Mouse (Mus musculus) midbrain, postnatal 0 days (tissue): ENCODE data around the gene Sugp1. TPM values are rescaled to one million over a fixed set of nuclear protein-coding genes. Genes with fewer than 3 reads are reported as not detected.
A peak's percentile ranks its signal among the peaks of the same experiment; 100 is the strongest.

Experiments used
- ATAC-seq: fragments of 200-750 bp; cut with Nextera tagmentation; 2 replicates; pipeline ENCODE4 v1.8.0; 2017; ENCODE audit warnings: moderate number of reproducible peaks, mild to moderate bottlenecking, moderate TSS enrichment, moderate library complexity; ENCODE audit not compliant: low FRiP score
- DNase-seq: peaks from one replicate; pipeline ENCODE4 v3.0.0-alpha.2; 2015; ENCODE audit warnings: low spot score
- H3K27ac ChIP-seq: fragments of 300-500 bp; sonication (generic); 2 replicates; pipeline ENCODE4 v1.5.1; 2014; ENCODE audit warnings: low read depth, mild to moderate bottlenecking, low read length, mixed read lengths
- H3K27me3 ChIP-seq: fragments of 300-500 bp; sonication (generic); 2 replicates; pipeline ENCODE4 v1.6.1; 2014; ENCODE audit warnings: low read length, control low read depth, mixed read lengths; ENCODE audit not compliant: insufficient read depth
- H3K36me3 ChIP-seq: fragments of 300-500 bp; sonication (generic); 2 replicates; pipeline ENCODE4 v1.6.1; 2014; ENCODE audit warnings: low read length, control low read depth, mixed read lengths; ENCODE audit not compliant: insufficient read depth
- H3K4me1 ChIP-seq: fragments of 300-500 bp; sonication (generic); 2 replicates; pipeline ENCODE4 v1.6.1; 2014; ENCODE audit warnings: mild to moderate bottlenecking, control low read depth, antibody characterized with exemption, low read length, mixed read lengths; ENCODE audit not compliant: insufficient read depth
- H3K4me2 ChIP-seq: fragments of 300-500 bp; sonication (generic); 2 replicates; pipeline ENCODE4 v1.6.1; 2014; ENCODE audit warnings: low read depth, mild to moderate bottlenecking, low read length, mixed read lengths; ENCODE audit not compliant: poor library complexity, severe bottlenecking
- H3K4me3 ChIP-seq: fragments of 300-500 bp; sonication (generic); 2 replicates; pipeline ENCODE4 v1.5.1; 2014; ENCODE audit warnings: low read depth, mild to moderate bottlenecking, low read length, moderate library complexity
- H3K9ac ChIP-seq: fragments of 300-500 bp; sonication (generic); replicated peaks from 2 replicates; pipeline ENCODE4 v1.6.1; 2014; ENCODE audit warnings: mild to moderate bottlenecking, low read length, moderate library complexity, mixed read lengths; ENCODE audit not compliant: poor library complexity, severe bottlenecking
- H3K9me3 ChIP-seq: fragments of 300-500 bp; sonication (generic); 2 replicates; pipeline ENCODE4 v1.6.1; 2016; ENCODE audit warnings: low read length, control low read depth
- CTCF ChIP-seq: IDR thresholded peaks from 2 replicates; pipeline ENCODE4 v1.5.1; 2016; ENCODE audit warnings: antibody characterized with exemption, mild to moderate bottlenecking
- WGBS: fragments of 180-500 bp; shearing (Covaris S2); extraction: QIAGEN DNeasy Blood & Tissue Kit; methylation state at CpG from one replicate; pipeline ENCODE4 v1.1.7; 2014; 5-methylcytosine and 5-hydroxymethylcytosine counted together
- microRNA-seq: library from miRNA; unstranded; fragments of <30 nt; microRNA quantifications from one replicate; pipeline ENCODE4, GENCODE M21; 2016; ENCODE audit warnings: borderline number of aligned reads
- polyA plus RNA-seq: library from polyadenylated mRNA; unstranded; fragments of >200 nt; fragmentation: Nextera tagmentation; extraction: Ambion mirVana; gene quantifications from 2 replicates; pipeline ENCODE4 v1.2.1, GENCODE M21; 2015
- total RNA-seq: library from RNA; depleted of rRNA; stranded (reverse); fragments of >200 nt; gene quantifications from 2 replicates; pipeline ENCODE4 v1.2.3, GENCODE M21; 2014; rRNA removed

Sugp1 gene
- total and polyA plus RNA-seq, 2 experiments from 2014 or later = 19.9 to 48.9 TPM

DNA sequence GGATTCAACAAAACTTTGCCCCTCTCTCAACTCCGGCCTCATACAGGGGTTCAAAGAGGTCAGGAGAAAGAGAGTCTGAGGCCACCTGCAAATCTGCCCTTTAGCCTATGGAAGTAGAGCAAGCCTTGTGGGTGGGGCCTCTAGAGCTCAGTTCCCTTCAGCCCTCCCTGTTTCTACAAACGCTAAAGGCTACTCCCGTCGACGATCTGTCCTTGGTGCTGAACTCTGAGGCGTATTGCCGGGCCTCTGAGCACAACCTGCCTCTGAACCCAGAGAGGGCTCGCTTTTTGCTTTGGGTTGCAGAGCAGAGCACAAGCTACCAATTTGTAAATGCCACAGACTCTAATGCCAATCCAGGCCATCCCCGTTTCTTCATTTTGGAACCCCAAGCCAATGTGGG lies 75.0 kb downstream of the Sugp1 start:
- Histone ChIP-seq H3K27me3 (no peaks in the 10 kb centered on the region), H3K9me3 (no peaks in the 10 kb centered on the region), H3K27ac (0 out of 2 replicates have a peak overlapping the region, but pooled peaks have one; percentile 96), H3K4me2 (peak overlapping the region; percentile 86), H3K4me3 (peak overlapping the region; percentile 61; the same call in 1 of the 2 replicates), H3K4me1 (peaks cover 7% of the 10 kb centered on the region; the same call in 1 of the 2 replicates), H3K36me3 (peaks cover 7% of the 10 kb centered on the region; the same call in 1 of the 2 replicates), H3K9ac (peak overlapping the region; percentile 87; the same call in 1 of the 2 replicates)
- ATAC-seq = no peak
- 13% methylated on average over 9 of the region's 9 CpGs for WGBS
- no peak for DNase-seq
- no peak for TF ChIP-seq CTCF

GRCm38 (mm10) chr8:70118726-70119700 lies 76.4 kb downstream of the Sugp1 start:
- Histone ChIP-seq H3K4me1 (peaks cover 7% of the 10 kb centered on the region; the same call in 1 of the 2 replicates), H3K4me2 (peak overlapping the region; percentile 86), H3K9me3 (no peaks in the 10 kb centered on the region), H3K27me3 (no peaks in the 10 kb centered on the region), H3K9ac (peak overlapping the region; percentile 87), H3K4me3 (peak overlapping the region; percentile 61), H3K36me3 (peaks cover 6% of the 10 kb centered on the region; the same call in 1 of the 2 replicates), H3K27ac (peak overlapping the region; percentile 96)
- TF ChIP-seq CTCF = peak; percentile 58
- ATAC-seq (peak; percentile 87), DNase-seq (peak; percentile 88)
- 1% methylated on average over 17 of the region's 17 CpGs for WGBS

GRCm38 (mm10) chr8:70120667-70121066 lies 78.1 kb downstream of the Sugp1 start, which contains the start of gene Ncan:
TSS of gene Ncan (minus strand) at chr8:70120873.
- peaks cover 7% of the 10 kb centered on the region; the same call in 1 of the 2 replicates for H3K4me1 ChIP-seq
- H3K9me3 ChIP-seq = no peaks in the 10 kb centered on the region
- WGBS = 1% methylated on average over 19 of the region's 19 CpGs
- H3K4me2 ChIP-seq = peak within 1 kb of the TSS; percentile 86
- no peaks in the 10 kb centered on the region for H3K27me3 ChIP-seq
- peak within 1 kb of the TSS; percentile 87 for H3K9ac ChIP-seq
- H3K27ac ChIP-seq = peak within 1 kb of the TSS; percentile 96
- peak within 1 kb of the TSS; percentile 61 for H3K4me3 ChIP-seq
- ATAC-seq (peak; percentile 51), DNase-seq (peak; percentile 95)
- no peaks in the 10 kb centered on the region for H3K36me3 ChIP-seq
- TF ChIP-seq CTCF = no peak

Small RNAs within 50 kb of the gene (microRNA-seq; reads per million reads assigned to microRNA genes)
- 3.7 reads per million, percentile 4 among the genes with 10 or more reads in this experiment for gene Mir7066

Other genes with a start within 250 kb of the Sugp1 start
- 53.9 and 71.2 TPM in 2 replicates for gene Gmip, start 234.1 kb upstream of the Sugp1 start, total RNA-seq
- 33.7 and 37.6 TPM in 2 replicates for gene Gmip, start 234.1 kb upstream of the Sugp1 start, polyA plus RNA-seq
- gene Lpar2, start 220.4 kb upstream of the Sugp1 start, total RNA-seq = 5.4 and 7.7 TPM in 2 replicates
- 0.44 and 0.63 TPM in 2 replicates for gene Lpar2, start 220.4 kb upstream of the Sugp1 start, polyA plus RNA-seq
- gene Pbx4, start 210.3 kb upstream of the Sugp1 start, total RNA-seq = 35.7 and 43.9 TPM in 2 replicates
- 91.0 and 98.8 TPM in 2 replicates for gene Pbx4, start 210.3 kb upstream of the Sugp1 start, polyA plus RNA-seq
- gene Cilp2, start 155.1 kb upstream of the Sugp1 start, total RNA-seq = 12.0 and 14.9 TPM in 2 replicates
- gene Cilp2, start 155.1 kb upstream of the Sugp1 start, polyA plus RNA-seq = 7.5 and 8.0 TPM in 2 replicates
- not detected in 2 replicates for gene Tssk6, start 140.6 kb upstream of the Sugp1 start, total RNA-seq
- gene Tssk6, start 140.6 kb upstream of the Sugp1 start, polyA plus RNA-seq = 4.4 and 4.6 TPM in 2 replicates
- gene Ndufa13, start 140.3 kb upstream of the Sugp1 start, total RNA-seq = 55.6 and 86.8 TPM in 2 replicates
- gene Ndufa13, start 140.3 kb upstream of the Sugp1 start, polyA plus RNA-seq = 239 and 243 TPM in 2 replicates
- gene Yjefn3, start 140.1 kb upstream of the Sugp1 start, total RNA-seq = 7.6 and 8.0 TPM in 2 replicates
- 13.4 and 15.4 TPM in 2 replicates for gene Yjefn3, start 140.1 kb upstream of the Sugp1 start, polyA plus RNA-seq
- gene Gatad2a, start 46.4 kb upstream of the Sugp1 start, total RNA-seq = 24.4 and 30.1 TPM in 2 replicates
- gene Gatad2a, start 46.4 kb upstream of the Sugp1 start, polyA plus RNA-seq = 17.2 and 19.3 TPM in 2 replicates
- gene Mau2, start 79 bp upstream of the Sugp1 start, total RNA-seq = 130 and 148 TPM in 2 replicates
- gene Mau2, start 79 bp upstream of the Sugp1 start, polyA plus RNA-seq = 54.3 and 56.6 TPM in 2 replicates
- gene Tm6sf2, start 30.1 kb downstream of the Sugp1 start, total RNA-seq = 1.6 TPM in 1 of 2 replicates, not detected in the other
- gene Tm6sf2, start 30.1 kb downstream of the Sugp1 start, polyA plus RNA-seq = 0.22 and 0.35 TPM in 2 replicates
- gene Hapln4, start 40.6 kb downstream of the Sugp1 start, total RNA-seq = 0.99 and 1.3 TPM in 2 replicates
- gene Hapln4, start 40.6 kb downstream of the Sugp1 start, polyA plus RNA-seq = 1.6 and 1.7 TPM in 2 replicates
- 440 and 447 TPM in 2 replicates for gene Ncan, start 78.1 kb downstream of the Sugp1 start, total RNA-seq
- 202 and 210 TPM in 2 replicates for gene Ncan, start 78.1 kb downstream of the Sugp1 start, polyA plus RNA-seq
- 5.4 and 7.7 TPM in 2 replicates for gene Nr2c2ap, start 88.5 kb downstream of the Sugp1 start, total RNA-seq
- gene Nr2c2ap, start 88.5 kb downstream of the Sugp1 start, polyA plus RNA-seq = 42.1 and 44.1 TPM in 2 replicates
- gene Rfxank, start 96.3 kb downstream of the Sugp1 start, total RNA-seq = 9.8 and 12.3 TPM in 2 replicates
- 7.4 and 9.3 TPM in 2 replicates for gene Rfxank, start 96.3 kb downstream of the Sugp1 start, polyA plus RNA-seq
- gene Borcs8, start 96.7 kb downstream of the Sugp1 start, total RNA-seq = 91.1 and 98.3 TPM in 2 replicates
- gene Borcs8, start 96.7 kb downstream of the Sugp1 start, polyA plus RNA-seq = 49.8 and 58.6 TPM in 2 replicates
- gene Mef2b, start 96.9 kb downstream of the Sugp1 start, total RNA-seq = 0.55 and 1.1 TPM in 2 replicates
- gene Mef2b, start 96.9 kb downstream of the Sugp1 start, polyA plus RNA-seq = 1.5 TPM in 2 replicates
- gene Tmem161a, start 129.5 kb downstream of the Sugp1 start, total RNA-seq = 52.4 and 64.8 TPM in 2 replicates
- 49.5 and 51.6 TPM in 2 replicates for gene Tmem161a, start 129.5 kb downstream of the Sugp1 start, polyA plus RNA-seq
- 15.1 and 18.0 TPM in 2 replicates for gene Slc25a42, start 169.5 kb downstream of the Sugp1 start, total RNA-seq
- 9.2 and 9.3 TPM in 2 replicates for gene Slc25a42, start 169.5 kb downstream of the Sugp1 start, polyA plus RNA-seq
- 139 and 150 TPM in 2 replicates for gene Sugp2, start 191.4 kb downstream of the Sugp1 start, total RNA-seq
- 71.7 and 75.7 TPM in 2 replicates for gene Sugp2, start 191.4 kb downstream of the Sugp1 start, polyA plus RNA-seq
- gene Armc6, start 191.7 kb downstream of the Sugp1 start, total RNA-seq = 112 and 119 TPM in 2 replicates
- gene Armc6, start 191.7 kb downstream of the Sugp1 start, polyA plus RNA-seq = 116 and 121 TPM in 2 replicates
- 36.4 and 49.7 TPM in 2 replicates for gene Homer3, start 240.0 kb downstream of the Sugp1 start, total RNA-seq
- 13.8 and 18.3 TPM in 2 replicates for gene Homer3, start 240.0 kb downstream of the Sugp1 start, polyA plus RNA-seq